Mouse (Mus musculus): ENCODE measurements at regions not wholly inside any gene's neighbourhood (a gene's known extent, or its start where the extent isn't known, plus 50 kb on each side); places are given as distances from the start of the nearest gene placed in this dataset.
A peak's percentile ranks its signal among the peaks of the same experiment; 100 is the strongest.

DNA sequence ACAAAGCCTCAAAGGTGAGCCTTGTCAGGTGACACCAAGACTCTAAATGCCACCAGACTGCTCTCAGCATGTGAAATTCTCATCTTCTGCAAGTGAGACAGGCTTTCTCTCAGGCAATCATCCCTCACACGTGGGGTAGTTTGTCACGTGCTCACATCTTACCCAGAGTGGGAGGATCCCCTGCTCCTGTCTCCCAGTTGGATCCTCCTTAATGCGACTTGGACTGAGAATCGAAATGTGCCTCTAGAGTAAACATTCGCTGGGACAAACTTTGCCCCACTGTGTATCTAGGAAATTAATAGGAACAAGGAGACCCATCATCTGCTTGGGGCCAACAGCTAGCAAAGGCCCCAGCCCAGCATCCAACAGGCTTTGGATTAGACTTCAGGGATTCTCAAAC lies 94.5 kb upstream of the Zfp703 start:
- 46% methylated on average over 5 of the region's 5 CpGs for WGBS
- peaks cover 7% of the 10 kb centered on the region for H3K4me1 ChIP-seq (ENCODE audit: control insufficient read depth, insufficient read depth, low read length)

DNA sequence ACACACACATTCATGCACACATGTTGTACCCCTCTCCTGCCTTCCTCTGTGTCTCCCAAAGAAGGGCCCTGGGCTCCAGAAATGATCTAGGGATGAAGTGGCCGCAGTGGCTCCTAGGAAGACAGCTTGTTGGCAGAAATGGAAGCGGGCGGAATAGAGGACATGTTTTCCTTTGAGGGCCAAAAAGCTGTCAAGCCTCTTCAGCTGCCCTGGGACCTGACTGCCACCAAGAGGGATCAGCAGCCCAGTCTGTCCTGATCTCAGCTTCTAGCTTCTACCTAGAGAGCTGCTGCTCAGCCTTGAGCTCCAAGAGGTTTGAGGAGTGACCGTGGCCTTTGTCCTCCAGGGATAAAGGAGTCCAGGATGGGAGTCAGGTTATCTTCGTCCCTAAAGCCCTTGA lies 93.8 kb upstream of the Zfp703 start:
- no peak for ATAC-seq (ENCODE audit: low FRiP score, low TSS enrichment)
- Histone ChIP-seq H3K27me3 (ENCODE audit: control insufficient read depth, insufficient read depth, low read length) (no peaks in the 10 kb centered on the region), H3K4me3 (ENCODE audit: low read length) (no peak overlapping the region), H3K9ac (ENCODE audit: low read depth, low read length) (no peak overlapping the region), H3K27ac (ENCODE audit: low read depth, low read length) (no peak overlapping the region), H3K4me1 (ENCODE audit: control insufficient read depth, insufficient read depth, low read length) (peaks cover 14% of the 10 kb centered on the region), H3K36me3 (ENCODE audit: control insufficient read depth, insufficient read depth, low read length) (no peaks in the 10 kb centered on the region), H3K9me3 (ENCODE audit: control insufficient read depth, low read length) (no peaks in the 10 kb centered on the region), H3K4me2 (replicated peaks; ENCODE audit: low read depth, low read length) (no peak overlapping the region)
- 81% methylated on average over 5 of the region's 5 CpGs for WGBS

More for the DNA sequence above, 94.5 kb upstream of the Zfp703 start:
- no peak overlapping the region for H3K4me3 ChIP-seq (ENCODE audit: low read length)
- no peak overlapping the region for H3K9ac ChIP-seq (ENCODE audit: low read depth, low read length)
- no peak overlapping the region for H3K27ac ChIP-seq (ENCODE audit: low read depth, low read length)
- H3K27me3 ChIP-seq (ENCODE audit: control insufficient read depth, insufficient read depth, low read length), result no peaks in the 10 kb centered on the region
- no peaks in the 10 kb centered on the region for H3K36me3 ChIP-seq (ENCODE audit: control insufficient read depth, insufficient read depth, low read length)
- no peak overlapping the region for H3K4me2 ChIP-seq (replicated peaks; ENCODE audit: low read depth, low read length)
- ATAC-seq (ENCODE audit: low FRiP score, low TSS enrichment), result no peak
- H3K9me3 ChIP-seq (ENCODE audit: control insufficient read depth, low read length), result no peaks in the 10 kb centered on the region

DNA sequence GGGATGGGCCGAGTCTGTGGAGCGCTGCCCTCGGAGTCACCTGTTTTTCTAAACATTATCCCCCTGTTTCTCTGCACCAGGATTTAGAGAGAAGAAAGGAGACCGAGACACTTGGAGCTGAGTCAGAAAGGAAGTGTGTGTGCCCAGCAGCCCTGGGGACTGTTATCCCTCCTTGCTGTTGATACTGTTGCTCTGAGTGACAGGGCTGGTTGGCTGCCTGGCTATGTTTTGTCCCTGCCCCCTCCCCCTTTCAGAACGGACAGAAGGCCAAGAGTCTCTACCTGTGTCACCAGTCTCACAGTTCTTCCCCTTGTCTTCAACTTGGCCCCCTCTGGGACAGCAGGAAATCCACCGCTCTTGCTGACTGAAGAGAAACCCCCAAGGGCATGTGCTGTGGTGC lies 93.4 kb upstream of the Zfp703 start:
- H3K9me3 ChIP-seq (ENCODE audit: control insufficient read depth, low read length), result no peaks in the 10 kb centered on the region
- no peaks in the 10 kb centered on the region for H3K36me3 ChIP-seq (ENCODE audit: control insufficient read depth, insufficient read depth, low read length)
- H3K27ac ChIP-seq (ENCODE audit: low read depth, low read length), result no peak overlapping the region
- 72% methylated on average over 6 of the region's 6 CpGs for WGBS
- H3K4me1 ChIP-seq (ENCODE audit: control insufficient read depth, insufficient read depth, low read length), result peaks cover 14% of the 10 kb centered on the region
- ATAC-seq (ENCODE audit: low FRiP score, low TSS enrichment), result no peak
- no peak overlapping the region for H3K9ac ChIP-seq (ENCODE audit: low read depth, low read length)
- no peak overlapping the region for H3K4me3 ChIP-seq (ENCODE audit: low read length)
- H3K27me3 ChIP-seq (ENCODE audit: control insufficient read depth, insufficient read depth, low read length), result no peaks in the 10 kb centered on the region
- no peak overlapping the region for H3K4me2 ChIP-seq (replicated peaks; ENCODE audit: low read depth, low read length)

DNA sequence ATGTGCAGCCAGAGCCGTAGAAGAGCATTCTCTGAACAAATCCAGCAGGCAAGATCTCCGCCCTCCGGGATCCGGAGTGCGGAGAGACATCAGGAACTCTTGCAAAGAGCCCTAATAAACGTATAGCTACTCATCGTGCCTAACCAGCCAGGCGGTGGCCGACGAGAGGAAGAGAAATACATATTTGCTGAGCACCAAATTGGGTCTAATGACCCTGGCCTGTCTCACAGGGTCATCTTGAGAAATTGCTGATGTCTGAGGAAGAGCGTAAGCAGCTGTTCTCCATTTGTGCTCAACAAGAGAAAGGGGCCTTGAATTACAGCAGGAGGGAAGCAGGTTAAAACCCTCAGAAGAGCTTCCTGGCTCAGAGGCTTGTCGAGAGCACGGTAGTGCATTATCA lies 92.8 kb upstream of the Zfp703 start:
- H3K36me3 ChIP-seq (ENCODE audit: control insufficient read depth, insufficient read depth, low read length), result no peaks in the 10 kb centered on the region
- H3K27me3 ChIP-seq (ENCODE audit: control insufficient read depth, insufficient read depth, low read length), result no peaks in the 10 kb centered on the region
- no peak overlapping the region for H3K4me2 ChIP-seq (replicated peaks; ENCODE audit: low read depth, low read length)
- H3K4me3 ChIP-seq (ENCODE audit: low read length), result no peak overlapping the region
- H3K4me1 ChIP-seq (ENCODE audit: control insufficient read depth, insufficient read depth, low read length), result peaks cover 18% of the 10 kb centered on the region
- no peak overlapping the region for H3K9ac ChIP-seq (ENCODE audit: low read depth, low read length)
- H3K9me3 ChIP-seq (ENCODE audit: control insufficient read depth, low read length), result no peaks in the 10 kb centered on the region
- H3K27ac ChIP-seq (ENCODE audit: low read depth, low read length), result no peak overlapping the region
- ATAC-seq (ENCODE audit: low FRiP score, low TSS enrichment), result no peak
- WGBS, result 55% methylated on average over 13 of the region's 13 CpGs

DNA sequence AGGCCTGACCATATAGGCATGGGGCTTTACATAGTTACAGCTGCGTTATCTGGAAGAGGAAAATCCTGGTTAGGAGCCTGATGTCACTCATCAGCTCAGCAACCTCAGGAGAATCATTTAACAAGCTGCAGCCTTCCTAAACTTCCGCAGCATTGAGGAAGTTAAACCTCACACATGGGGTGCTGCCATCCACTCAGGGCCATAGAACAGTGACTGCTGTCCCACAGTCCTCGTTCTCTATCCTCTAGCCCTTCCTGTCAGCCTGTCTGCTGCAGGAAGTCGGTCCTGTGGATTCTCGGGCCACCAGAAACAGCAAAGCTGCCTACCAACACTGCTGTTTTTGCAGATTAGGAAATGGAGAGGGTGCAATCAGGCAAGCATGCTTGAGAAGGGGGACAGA lies 91.8 kb upstream of the Zfp703 start:
- H3K4me1 ChIP-seq (ENCODE audit: control insufficient read depth, insufficient read depth, low read length), result peaks cover 18% of the 10 kb centered on the region
- no peaks in the 10 kb centered on the region for H3K36me3 ChIP-seq (ENCODE audit: control insufficient read depth, insufficient read depth, low read length)

DNA sequence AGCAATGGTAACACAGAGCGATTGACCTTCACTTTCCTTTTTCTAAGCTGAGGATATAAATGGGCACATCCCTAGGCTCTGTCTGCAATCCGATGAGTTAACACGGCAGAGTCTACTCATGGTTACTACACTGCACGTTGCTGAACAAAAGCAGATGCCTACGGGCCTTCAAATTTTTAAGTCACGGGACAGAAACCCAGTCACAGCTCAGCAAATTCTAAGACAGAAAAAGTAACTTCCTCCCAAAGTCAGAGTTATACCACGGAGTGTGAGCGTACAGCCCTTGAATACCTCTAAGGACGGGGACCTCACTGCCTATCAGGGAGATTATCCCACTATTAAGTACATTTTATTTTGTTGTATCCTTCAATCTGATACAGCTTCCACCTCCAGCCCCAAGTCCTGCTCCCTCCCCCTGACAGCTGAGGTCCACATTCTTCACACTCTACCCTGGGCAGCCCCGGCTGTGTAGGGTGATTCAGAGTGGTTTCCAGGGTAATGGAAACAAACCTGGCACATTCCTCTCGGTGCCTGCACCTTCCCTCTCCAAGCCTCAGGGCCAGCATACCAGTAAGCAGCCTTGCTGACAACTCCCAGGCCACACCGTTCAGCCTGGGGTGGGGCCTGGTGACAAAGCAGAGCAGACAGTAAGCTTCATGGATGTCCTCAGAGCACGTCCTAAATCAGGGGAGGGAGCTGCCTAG lies 90.2 kb upstream of the Zfp703 start:
- Histone ChIP-seq H3K4me3 (ENCODE audit: low read length) (no peak overlapping the region), H3K36me3 (ENCODE audit: control insufficient read depth, insufficient read depth, low read length) (no peaks in the 10 kb centered on the region), H3K4me2 (replicated peaks; ENCODE audit: low read depth, low read length) (no peak overlapping the region), H3K27me3 (ENCODE audit: control insufficient read depth, insufficient read depth, low read length) (no peaks in the 10 kb centered on the region), H3K9me3 (ENCODE audit: control insufficient read depth, low read length) (no peaks in the 10 kb centered on the region), H3K9ac (ENCODE audit: low read depth, low read length) (no peak overlapping the region), H3K4me1 (ENCODE audit: control insufficient read depth, insufficient read depth, low read length) (peaks cover 18% of the 10 kb centered on the region), H3K27ac (ENCODE audit: low read depth, low read length) (no peak overlapping the region)
- 69% methylated on average over 13 of the region's 13 CpGs for WGBS
- peak; percentile 37; the same call in 1 of the 2 replicates for ATAC-seq (ENCODE audit: low FRiP score, low TSS enrichment)

More for the DNA sequence above, 91.8 kb upstream of the Zfp703 start:
- no peak for ATAC-seq (ENCODE audit: low FRiP score, low TSS enrichment)
- no peaks in the 10 kb centered on the region for H3K27me3 ChIP-seq (ENCODE audit: control insufficient read depth, insufficient read depth, low read length)
- H3K9ac ChIP-seq (ENCODE audit: low read depth, low read length), result no peak overlapping the region
- H3K9me3 ChIP-seq (ENCODE audit: control insufficient read depth, low read length), result no peaks in the 10 kb centered on the region
- H3K4me2 ChIP-seq (replicated peaks; ENCODE audit: low read depth, low read length), result no peak overlapping the region
- WGBS, result 79% methylated on average over 5 of the region's 5 CpGs
- no peak overlapping the region for H3K27ac ChIP-seq (ENCODE audit: low read depth, low read length)
- no peak overlapping the region for H3K4me3 ChIP-seq (ENCODE audit: low read length)

DNA sequence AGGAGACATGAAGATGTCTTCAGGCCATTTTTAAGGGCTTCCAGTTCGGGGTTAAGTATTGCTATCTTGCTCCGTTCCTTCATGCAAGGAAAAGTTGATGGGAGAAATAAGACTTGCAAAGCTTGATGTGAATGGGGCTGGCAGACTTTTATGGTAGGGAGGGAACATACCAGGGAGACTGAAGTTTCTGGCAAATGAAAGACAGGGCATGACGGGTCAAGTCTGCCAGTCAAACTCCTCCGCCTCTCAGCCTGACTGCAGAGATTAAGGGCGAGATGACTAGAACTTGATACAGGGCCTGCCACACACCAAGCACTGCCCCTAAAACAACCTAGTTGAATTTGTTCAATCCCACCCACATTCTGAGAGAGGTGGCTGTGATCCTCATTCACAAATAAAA lies 89.6 kb upstream of the Zfp703 start:
- Histone ChIP-seq H3K4me3 (ENCODE audit: low read length) (no peak overlapping the region), H3K9me3 (ENCODE audit: control insufficient read depth, low read length) (no peaks in the 10 kb centered on the region), H3K4me1 (ENCODE audit: control insufficient read depth, insufficient read depth, low read length) (peaks cover 18% of the 10 kb centered on the region), H3K9ac (ENCODE audit: low read depth, low read length) (no peak overlapping the region), H3K4me2 (replicated peaks; ENCODE audit: low read depth, low read length) (no peak overlapping the region), H3K27ac (ENCODE audit: low read depth, low read length) (no peak overlapping the region), H3K27me3 (ENCODE audit: control insufficient read depth, insufficient read depth, low read length) (no peaks in the 10 kb centered on the region), H3K36me3 (ENCODE audit: control insufficient read depth, insufficient read depth, low read length) (no peaks in the 10 kb centered on the region)
- ATAC-seq (ENCODE audit: low FRiP score, low TSS enrichment), result no peak; the same call in 1 of the 2 replicates
- 36% methylated on average over 5 of the region's 5 CpGs for WGBS

DNA sequence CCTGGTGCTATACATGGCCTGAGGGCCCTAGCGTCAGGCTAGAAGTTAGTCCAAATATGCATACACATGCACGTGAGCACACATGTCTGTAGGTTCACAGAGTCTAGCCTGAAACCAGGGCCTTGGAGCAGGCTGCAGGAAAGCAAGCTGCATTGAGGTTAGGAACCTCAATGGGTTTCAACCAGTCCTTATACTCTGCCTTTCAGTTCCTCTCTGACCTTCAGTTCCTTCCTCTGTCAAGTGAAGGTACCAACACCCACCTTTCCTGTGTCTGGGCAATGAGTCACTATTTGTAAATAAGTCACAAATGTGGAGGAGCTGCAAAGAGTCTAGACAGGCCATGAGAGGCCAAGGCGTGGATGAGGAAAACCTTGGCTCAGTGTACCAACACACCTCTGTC lies 89.1 kb upstream of the Zfp703 start:
- Histone ChIP-seq H3K4me1 (ENCODE audit: control insufficient read depth, insufficient read depth, low read length) (peaks cover 18% of the 10 kb centered on the region), H3K36me3 (ENCODE audit: control insufficient read depth, insufficient read depth, low read length) (no peaks in the 10 kb centered on the region), H3K4me3 (ENCODE audit: low read length) (no peak overlapping the region), H3K9me3 (ENCODE audit: control insufficient read depth, low read length) (no peaks in the 10 kb centered on the region), H3K27me3 (ENCODE audit: control insufficient read depth, insufficient read depth, low read length) (no peaks in the 10 kb centered on the region), H3K4me2 (replicated peaks; ENCODE audit: low read depth, low read length) (no peak overlapping the region), H3K27ac (ENCODE audit: low read depth, low read length) (no peak overlapping the region), H3K9ac (ENCODE audit: low read depth, low read length) (no peak overlapping the region)
- no peak for ATAC-seq (ENCODE audit: low FRiP score, low TSS enrichment)
- 64% methylated on average over 3 of the region's 3 CpGs for WGBS

DNA sequence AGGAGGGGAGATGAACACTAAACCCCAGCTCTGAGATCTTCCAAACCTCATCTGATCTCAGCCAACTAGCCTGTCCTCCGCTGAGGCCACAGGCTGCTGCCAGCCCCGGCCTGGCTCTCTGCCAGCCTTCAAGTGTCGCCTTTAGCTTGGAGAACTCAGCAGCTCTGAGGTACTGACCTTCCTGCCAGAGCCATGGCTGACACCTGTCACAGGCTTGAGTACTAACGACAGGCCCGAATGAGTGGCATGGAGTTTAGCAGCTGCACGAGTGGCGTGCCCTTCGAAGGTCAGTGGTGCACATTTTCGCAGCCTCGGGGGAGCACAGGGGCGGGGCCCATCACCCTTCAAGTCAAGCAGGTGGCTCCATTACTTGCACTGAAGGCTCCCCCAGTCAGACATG lies 85.2 kb upstream of the Zfp703 start:
- no peak overlapping the region for H3K4me3 ChIP-seq (ENCODE audit: low read length)
- no peaks in the 10 kb centered on the region for H3K9me3 ChIP-seq (ENCODE audit: control insufficient read depth, low read length)
- H3K27me3 ChIP-seq (ENCODE audit: control insufficient read depth, insufficient read depth, low read length), result no peaks in the 10 kb centered on the region; the same call in 1 of the 2 replicates
- H3K27ac ChIP-seq (ENCODE audit: low read depth, low read length), result no peak overlapping the region
- WGBS, result 64% methylated on average over 11 of the region's 11 CpGs
- peaks cover 16% of the 10 kb centered on the region for H3K4me1 ChIP-seq (ENCODE audit: control insufficient read depth, insufficient read depth, low read length)
- ATAC-seq (ENCODE audit: low FRiP score, low TSS enrichment), result no peak
- no peaks in the 10 kb centered on the region for H3K36me3 ChIP-seq (ENCODE audit: control insufficient read depth, insufficient read depth, low read length)
- H3K4me2 ChIP-seq (replicated peaks; ENCODE audit: low read depth, low read length), result no peak overlapping the region
- H3K9ac ChIP-seq (ENCODE audit: low read depth, low read length), result no peak overlapping the region
